Mouse (Mus musculus) bone marrow, adult 2 months (tissue): Measurements from ENCODE around the gene Map4k5.
A peak's percentile ranks its signal among the peaks of the same experiment; 100 is the strongest.

ENCODE experiments used
- CTCF ChIP-seq: fragments of 200-500 bp; IDR thresholded peaks from 2 replicates; pipeline ENCODE4 v1.5.1; 2011; ENCODE audit warnings: low read length, control low read depth; ENCODE audit not compliant: control insufficient read depth, insufficient read depth
- POLR2A ChIP-seq: fragments of 200-500 bp; IDR thresholded peaks from 2 replicates; pipeline ENCODE4 v1.6.1; 2011; ENCODE audit warnings: low read depth, mild to moderate bottlenecking, control low read depth, low read length, borderline replicate concordance; ENCODE audit not compliant: control insufficient read depth

GRCm38 (mm10) chr12:69892371-69893251 is at the start of gene Map4k5, which contains the start of gene Atl1:
- TF ChIP-seq POLR2A (peak; percentile 71; the same call in 1 of the 2 replicates), CTCF (peak; percentile 69; the same call in 1 of the 2 replicates)
